ENCODE assay signal across 13 mouse cellular contexts in genomic region chr2:93903415-93903814, GRCm38 (mm10). TPM values are rescaled to one million over a fixed set of nuclear protein-coding genes. Genes with fewer than 3 reads are reported as not detected.
DNase-seq lines count a peak whose midpoint lies in the region; ATAC-seq lines count a peak whose summit lies in the region.
"Had no signal": no experiment of that assay in that cellular context is flagged by ENCODE, and none has a peak within 500 bp of the region (broad histone marks: within the 10 kb centered on the region; RNA-seq: fewer than 3 reads in every experiment).

No protein-coding gene starts in this region.

- H3K4me3 ChIP-seq in megakaryocyte, embryonic 14.5 days (replicated peaks) = peak overlapping the region; percentile 42
- H3K4me3 ChIP-seq in heart, embryonic 12.5 days = no peak overlapping the region
- H3K4me3 ChIP-seq in stomach, embryonic 16.5 days (replicated peaks; ENCODE audit: low read length) = no peak overlapping the region
- H3K4me3 ChIP-seq: forebrain, embryonic 12.5 days; hindbrain, embryonic 13.5 days had no signal

- intact Hi-C loops in heart, postnatal 25 days (cut with DNase I) = no loop called here

- WGBS in heart, embryonic 12.5 days = 32% methylated on average over 6 of the region's 6 CpGs
- WGBS in stomach, embryonic 16.5 days = 57% methylated on average over 6 of the region's 6 CpGs

- H3K4me2 ChIP-seq in heart, embryonic 12.5 days = no peak overlapping the region
- no peak overlapping the region for H3K4me2 ChIP-seq in stomach, embryonic 16.5 days (ENCODE audit: low read depth, low read length)
- H3K4me2 ChIP-seq: forebrain, embryonic 12.5 days; hindbrain, embryonic 13.5 days had no signal

- H3K9ac ChIP-seq in heart, embryonic 12.5 days = no peak overlapping the region
- H3K9ac ChIP-seq in stomach, embryonic 16.5 days (ENCODE audit: low read length) = no peak overlapping the region
- H3K9ac ChIP-seq: forebrain, embryonic 12.5 days; hindbrain, embryonic 13.5 days had no signal

- peaks cover 77% of the 10 kb centered on the region for H3K27me3 ChIP-seq in megakaryocyte, embryonic 14.5 days (replicated peaks)
- H3K27me3 ChIP-seq in heart, embryonic 12.5 days (replicated peaks) = no peaks in the 10 kb centered on the region
- no peaks in the 10 kb centered on the region for H3K27me3 ChIP-seq in stomach, embryonic 16.5 days (ENCODE audit: control insufficient read depth, insufficient read depth, low read length)
- H3K27me3 ChIP-seq: forebrain, embryonic 12.5 days; hindbrain, embryonic 13.5 days had no signal

- ATAC-seq in megakaryocyte, adult 5-6 weeks (ENCODE audit: poor library complexity, severe bottlenecking) = no peak
- ATAC-seq in heart, embryonic 12.5 days (ENCODE audit: insufficient number of reproducible peaks, low FRiP score) = peak; percentile 52
- ATAC-seq in stomach, embryonic 16.5 days (ENCODE audit: insufficient read depth, low FRiP score) = peak; percentile 49; the same call in 1 of the 2 replicates

- peaks cover 58% of the 10 kb centered on the region for H3K4me1 ChIP-seq in megakaryocyte, embryonic 14.5 days
- peaks cover 15% of the 10 kb centered on the region for H3K4me1 ChIP-seq in heart, embryonic 12.5 days (replicated peaks)
- H3K4me1 ChIP-seq in stomach, embryonic 16.5 days (ENCODE audit: control insufficient read depth, insufficient read depth, low read length) = no peaks in the 10 kb centered on the region

- H3K27ac ChIP-seq in heart, embryonic 12.5 days (ENCODE audit: poor library complexity, severe bottlenecking) = no peak overlapping the region
- no peak overlapping the region for H3K27ac ChIP-seq in stomach, embryonic 16.5 days (ENCODE audit: low read length)
- H3K27ac ChIP-seq: forebrain, embryonic 12.5 days; hindbrain, embryonic 13.5 days had no signal

- peaks cover 5% of the 10 kb centered on the region; the same call in 1 of the 2 replicates for H3K9me3 ChIP-seq in megakaryocyte, embryonic 14.5 days
- no peaks in the 10 kb centered on the region for H3K9me3 ChIP-seq in heart, embryonic 12.5 days (replicated peaks)
- H3K9me3 ChIP-seq in stomach, embryonic 16.5 days (replicated peaks; ENCODE audit: control insufficient read depth, low read length) = no peaks in the 10 kb centered on the region
- H3K9me3 ChIP-seq: forebrain, embryonic 12.5 days; hindbrain, embryonic 13.5 days had no signal

- DNase-seq in heart, adult 18-20 months = peak; percentile 29 to 55
- DNase-seq in heart, postnatal 25 days (ENCODE audit: low spot score) = no peak
- DNase-seq in adrenal gland, postnatal 36 days = no peak
- DNase-seq: embryo, embryonic 11 days; thymus, adult 18-20 months had no signal

- H3K36me3 ChIP-seq in megakaryocyte, embryonic 14.5 days (replicated peaks; ENCODE audit: low read length) = no peaks in the 10 kb centered on the region
- H3K36me3 ChIP-seq in heart, embryonic 12.5 days = no peaks in the 10 kb centered on the region
- no peaks in the 10 kb centered on the region for H3K36me3 ChIP-seq in stomach, embryonic 16.5 days (ENCODE audit: control insufficient read depth, insufficient read depth, low read length)
- H3K36me3 ChIP-seq: forebrain, embryonic 12.5 days; hindbrain, embryonic 13.5 days had no signal

RNA-seq across cellular contexts. Expression of gene Accsl, which starts 34.5 kb away (rescaled TPM):
- not detected for total RNA-seq in heart, adult 18-20 months (2021)
- not detected for total RNA-seq in heart, postnatal 25 days (2021)
- polyA plus RNA-seq in megakaryocyte, embryonic 14.5 days (2012; ENCODE audit: insufficient read depth, low replicate concordance) = not detected in 2 replicates
- total RNA-seq in megakaryocyte, adult 5-6 weeks (2015) = not detected in 2 replicates
- not detected in 2 replicates for total RNA-seq in megakaryocyte, adult 5-6 weeks (2017)
- polyA plus RNA-seq in heart, embryonic 12.5 days (2016; fragmentation: Nextera tagmentation; extraction: Ambion mirVana) = not detected in 2 replicates
- polyA plus RNA-seq in stomach, embryonic 16.5 days (2015; fragmentation: Nextera tagmentation; extraction: Ambion mirVana) = 0.15 TPM in 1 of 2 replicates, not detected in the other
- under 1 TPM in 1 of 2 experiments, not detected in 1; 0.86 TPM for total RNA-seq in adrenal gland, postnatal 36 days (2021)
- polyA plus RNA-seq: adrenal gland, adult 2 months; lung, embryonic 16.5 days had no signal

RNA-seq across cellular contexts. Expression of gene Gm13889, which starts 53.6 kb away (rescaled TPM):
- total RNA-seq in heart, adult 18-20 months (2021) = 10 to 100 TPM in 1 of 2 experiments, 1 to 10 TPM in 1; 8.9 to 10.9 TPM
- 10 to 100 TPM in 1 of 2 experiments, 1 to 10 TPM in 1; 9.5 to 11.2 TPM for total RNA-seq in heart, postnatal 25 days (2021)
- polyA plus RNA-seq in megakaryocyte, embryonic 14.5 days (2012; ENCODE audit: insufficient read depth, low replicate concordance) = 1.7 and 2.1 TPM in 2 replicates
- 0.11 TPM in 1 of 2 replicates, not detected in the other for total RNA-seq in megakaryocyte, adult 5-6 weeks (2015)
- total RNA-seq in megakaryocyte, adult 5-6 weeks (2017) = 0.51 TPM in 1 of 2 replicates, not detected in the other
- polyA plus RNA-seq in heart, embryonic 12.5 days (2016; fragmentation: Nextera tagmentation; extraction: Ambion mirVana) = 5.9 and 6.9 TPM in 2 replicates
- 11.1 and 12.6 TPM in 2 replicates for polyA plus RNA-seq in stomach, embryonic 16.5 days (2015; fragmentation: Nextera tagmentation; extraction: Ambion mirVana)
- total RNA-seq in adrenal gland, postnatal 36 days (2021) = 10 to 100 TPM; 30.9 to 72.6 TPM

RNA-seq across cellular contexts. Expression of gene Accs, which starts 53.7 kb away (rescaled TPM):
- total RNA-seq in heart, adult 18-20 months (2021) = 1 to 10 TPM; 4.1 to 5.2 TPM
- total RNA-seq in heart, postnatal 25 days (2021) = 1 to 10 TPM; 3.9 to 5.4 TPM
- polyA plus RNA-seq in megakaryocyte, embryonic 14.5 days (2012; ENCODE audit: insufficient read depth, low replicate concordance) = 0.68 and 3.7 TPM in 2 replicates
- total RNA-seq in megakaryocyte, adult 5-6 weeks (2015) = 8.3 and 9.6 TPM in 2 replicates
- total RNA-seq in megakaryocyte, adult 5-6 weeks (2017) = 11.7 and 12.7 TPM in 2 replicates
- 6.2 and 6.6 TPM in 2 replicates for polyA plus RNA-seq in heart, embryonic 12.5 days (2016; fragmentation: Nextera tagmentation; extraction: Ambion mirVana)
- 6.6 and 7.2 TPM in 2 replicates for polyA plus RNA-seq in stomach, embryonic 16.5 days (2015; fragmentation: Nextera tagmentation; extraction: Ambion mirVana)
- total RNA-seq in adrenal gland, postnatal 36 days (2021) = 10 to 100 TPM in 1 of 2 experiments, 1 to 10 TPM in 1; 7.1 to 10.7 TPM

Comparison
In these comparisons a context has a peak if more than half of its experiments do, and no peak if none do; other contexts are left out.
1. DNase-seq: peak in heart, adult 18-20 months (2 of 2); none in heart, postnatal 25 days (single experiment) and adrenal gland, postnatal 36 days (0 of 2).
2. RNA of gene Gm13889, which starts 53.6 kb away (total RNA-seq): 30.9 to 72.6 TPM in adrenal gland, postnatal 36 days, 9.5 to 11.2 TPM in heart, postnatal 25 days and 8.9 to 10.9 TPM in heart, adult 18-20 months; 0.11 to 0.51 TPM in megakaryocyte, adult 5-6 weeks; every median in the first group is over 4 times any median in the second.